Comparison of ENCODE assay signal across 13 mouse cellular contexts in the genomic region with DNA sequence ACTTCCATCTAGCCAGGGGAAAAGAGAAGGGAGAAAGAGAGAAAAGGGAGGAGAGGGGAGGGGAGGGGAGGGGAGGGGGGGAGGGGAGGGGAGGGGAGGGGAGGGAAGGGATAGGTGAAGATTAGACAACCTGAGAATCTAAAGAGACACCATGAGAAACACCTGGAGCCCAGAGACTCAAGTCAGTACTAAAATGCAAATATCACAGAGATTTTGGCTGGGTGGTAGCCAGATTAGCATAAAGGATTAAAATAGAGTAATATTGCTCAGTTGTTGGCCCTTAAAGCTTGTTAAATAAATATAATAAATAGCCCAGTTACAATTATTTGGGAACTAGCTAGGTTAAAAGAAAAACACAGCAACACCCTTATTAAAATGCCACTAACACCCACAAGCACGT. TPM values are rescaled to one million over a fixed set of nuclear protein-coding genes. Genes with fewer than 3 reads are reported as not detected.
A peak's percentile ranks its signal among the peaks of the same experiment; 100 is the strongest.
DNase-seq lines count a peak whose midpoint lies in the region; ATAC-seq and TF ChIP-seq lines count a peak whose summit lies in the region.
"Had no signal": no experiment of that assay in that cellular context is flagged by ENCODE, and none has a peak within 500 bp of the region (broad histone marks: within the 10 kb centered on the region; RNA-seq: fewer than 3 reads in every experiment).

No protein-coding gene starts in this region.

- H3K27ac ChIP-seq in heart, embryonic 16.5 days (ENCODE audit: low read length), result no peak overlapping the region
- H3K27ac ChIP-seq in heart, adult 2 months, result no peak overlapping the region
- H3K27ac ChIP-seq in lung, embryonic 16.5 days (ENCODE audit: low read length), result no peak overlapping the region
- H3K27ac ChIP-seq in embryonic facial prominence, embryonic 12.5 days, result no peak overlapping the region
- peak overlapping the region; percentile 67 for H3K27ac ChIP-seq in liver, embryonic 15.5 days (replicated peaks)
- H3K27ac ChIP-seq in cerebellum, adult 2 months (ENCODE audit: insufficient read depth, low read length), result no peak overlapping the region

- TF ChIP-seq POLR2A in heart, adult 2 months (IDR thresholded peaks at IDR 0.05; ENCODE audit: insufficient read depth, low read depth, low read length), result no peak
- TF ChIP-seq POLR2A in cerebellum, adult 2 months (IDR thresholded peaks at IDR 0.05; ENCODE audit: borderline replicate concordance, insufficient read depth, low read length), result no peak

- H3K9me3 ChIP-seq in heart, embryonic 16.5 days (replicated peaks; ENCODE audit: control insufficient read depth, low read length), result no peaks in the 10 kb centered on the region
- no peaks in the 10 kb centered on the region for H3K9me3 ChIP-seq in lung, embryonic 16.5 days (ENCODE audit: control insufficient read depth, low read length)
- no peaks in the 10 kb centered on the region for H3K9me3 ChIP-seq in embryonic facial prominence, embryonic 12.5 days
- H3K9me3 ChIP-seq in liver, embryonic 15.5 days (replicated peaks), result no peaks in the 10 kb centered on the region

- DNase-seq in heart, adult 2 months, result no peak
- no peak for DNase-seq in lung, postnatal 14 days
- DNase-seq in left cerebral cortex, adult 11 months (ENCODE audit: low spot score), result no peak
- no peak for DNase-seq in cerebellum, adult 2 months
- DNase-seq: adrenal gland, postnatal 10 days; kidney, postnatal 4 days; lung, postnatal 36 days; spleen, adult 18-20 months; thymus, adult 2 months had no signal

- H3K36me3 ChIP-seq in heart, embryonic 16.5 days (ENCODE audit: control insufficient read depth, insufficient read depth), result peaks cover 12% of the 10 kb centered on the region
- H3K36me3 ChIP-seq in heart, adult 2 months (ENCODE audit: control insufficient read depth, insufficient read depth, low read length), result no peaks in the 10 kb centered on the region
- peaks cover 16% of the 10 kb centered on the region for H3K36me3 ChIP-seq in lung, embryonic 16.5 days (ENCODE audit: control insufficient read depth, insufficient read depth, low read length)
- H3K36me3 ChIP-seq in embryonic facial prominence, embryonic 12.5 days, result peaks cover 21% of the 10 kb centered on the region
- H3K36me3 ChIP-seq in liver, embryonic 15.5 days (replicated peaks), result peaks cover 59% of the 10 kb centered on the region

- no peak for TF ChIP-seq CTCF in heart, adult 2 months (IDR thresholded peaks at IDR 0.05)
- TF ChIP-seq CTCF in cerebellum, adult 2 months (IDR thresholded peaks at IDR 0.05; ENCODE audit: borderline replicate concordance, insufficient read depth, low read depth, low read length), result no peak

- 0 out of 2 replicates have a peak overlapping the region, but pooled peaks have one; percentile 37 for H3K4me3 ChIP-seq in heart, embryonic 16.5 days (ENCODE audit: low read length)
- no peak overlapping the region for H3K4me3 ChIP-seq in heart, adult 2 months
- peak overlapping the region; percentile 38 for H3K4me3 ChIP-seq in lung, embryonic 16.5 days (ENCODE audit: low read length)
- H3K4me3 ChIP-seq in embryonic facial prominence, embryonic 12.5 days, result no peak overlapping the region
- H3K4me3 ChIP-seq in liver, embryonic 15.5 days (replicated peaks), result peak overlapping the region; percentile 99
- no peak overlapping the region for H3K4me3 ChIP-seq in cerebellum, adult 2 months (replicated peaks; ENCODE audit: insufficient read depth, low read depth, low read length)

- no peak overlapping the region for H3K9ac ChIP-seq in heart, embryonic 16.5 days (ENCODE audit: low read length)
- H3K9ac ChIP-seq in heart, adult 2 months (ENCODE audit: low read depth, low read length), result no peak overlapping the region
- no peak overlapping the region for H3K9ac ChIP-seq in lung, embryonic 16.5 days (ENCODE audit: low read length)
- no peak overlapping the region for H3K9ac ChIP-seq in embryonic facial prominence, embryonic 12.5 days
- peak overlapping the region; percentile 100 for H3K9ac ChIP-seq in liver, embryonic 15.5 days

- WGBS in heart, embryonic 16.5 days, result 79% methylated on average over 1 of the region's 1 CpGs
- WGBS in heart, adult 2 months, result 94% methylated on average over 1 of the region's 1 CpGs
- 81% methylated on average over 1 of the region's 1 CpGs for WGBS in lung, embryonic 16.5 days
- WGBS in embryonic facial prominence, embryonic 12.5 days, result 87% methylated on average over 1 of the region's 1 CpGs
- WGBS in liver, embryonic 15.5 days (ENCODE audit: insufficient replicate concordance), result 71% methylated on average over 1 of the region's 1 CpGs
- 100% methylated on average over 1 of the region's 1 CpGs for WGBS in cerebellum, adult 2 months

- peak overlapping the region; percentile 51 for H3K4me2 ChIP-seq in heart, embryonic 16.5 days (ENCODE audit: low read depth, low read length)
- peak overlapping the region; percentile 67; the same call in 1 of the 2 replicates for H3K4me2 ChIP-seq in lung, embryonic 16.5 days (ENCODE audit: low read depth, low read length)
- peak overlapping the region; percentile 68 for H3K4me2 ChIP-seq in embryonic facial prominence, embryonic 12.5 days (replicated peaks)
- H3K4me2 ChIP-seq in liver, embryonic 15.5 days, result peak overlapping the region; percentile 75

- 0 out of 2 replicates have a peak, but pooled peaks cover 3% of the 10 kb centered on the region for H3K79me2 ChIP-seq in heart, adult 2 months (replicated peaks; ENCODE audit: control insufficient read depth, insufficient read depth, low read length)

- no peak for ATAC-seq in heart, embryonic 16.5 days (replicated peaks; ENCODE audit: extremely low read depth, insufficient read depth, low FRiP score)
- ATAC-seq in lung, embryonic 16.5 days (ENCODE audit: low read depth), result no peak
- no peak for ATAC-seq in embryonic facial prominence, embryonic 12.5 days (ENCODE audit: insufficient number of reproducible peaks, insufficient read depth, low FRiP score, low TSS enrichment)
- ATAC-seq in liver, embryonic 15.5 days (ENCODE audit: insufficient read depth), result no peak

- no peaks in the 10 kb centered on the region for H3K27me3 ChIP-seq in heart, embryonic 16.5 days (ENCODE audit: control insufficient read depth, insufficient read depth, low read length)
- H3K27me3 ChIP-seq in heart, adult 2 months (ENCODE audit: control insufficient read depth, insufficient read depth, low read length), result no peaks in the 10 kb centered on the region
- H3K27me3 ChIP-seq in lung, embryonic 16.5 days (ENCODE audit: control insufficient read depth, insufficient read depth, low read depth, low read length), result no peaks in the 10 kb centered on the region
- H3K27me3 ChIP-seq in embryonic facial prominence, embryonic 12.5 days, result no peaks in the 10 kb centered on the region
- H3K27me3 ChIP-seq in liver, embryonic 15.5 days, result no peaks in the 10 kb centered on the region
- H3K27me3 ChIP-seq in cerebellum, adult 2 months (ENCODE audit: control insufficient read depth, insufficient read depth, low read length), result peaks cover 3% of the 10 kb centered on the region; the same call in 1 of the 2 replicates

- no peak for TF ChIP-seq EP300 in heart, adult 2 months (IDR thresholded peaks at IDR 0.05; ENCODE audit: insufficient read depth, low read depth, low read length)

- H3K4me1 ChIP-seq in heart, embryonic 16.5 days (ENCODE audit: control insufficient read depth, insufficient read depth, low read length), result peaks cover 12% of the 10 kb centered on the region
- no peaks in the 10 kb centered on the region for H3K4me1 ChIP-seq in heart, adult 2 months (ENCODE audit: control insufficient read depth, insufficient read depth, low read length)
- H3K4me1 ChIP-seq in lung, embryonic 16.5 days (replicated peaks; ENCODE audit: control insufficient read depth, insufficient read depth, low read length), result peaks cover 25% of the 10 kb centered on the region
- peaks cover 19% of the 10 kb centered on the region for H3K4me1 ChIP-seq in embryonic facial prominence, embryonic 12.5 days
- peaks cover 37% of the 10 kb centered on the region for H3K4me1 ChIP-seq in liver, embryonic 15.5 days (replicated peaks)
- H3K4me1 ChIP-seq in cerebellum, adult 2 months (ENCODE audit: control insufficient read depth, insufficient read depth, low read length), result no peaks in the 10 kb centered on the region

- intact Hi-C loops in heart, adult 2 months (cut with DNase I), result no loop called here

RNA-seq across cellular contexts. Expression of a gene that starts 3.6 kb away (rescaled TPM):
- polyA plus RNA-seq in heart, embryonic 16.5 days (2015; fragmentation: Nextera tagmentation; extraction: Ambion mirVana), result 25.1 TPM in 2 replicates
- 1 to 10 TPM in 1 of 2 experiments, under 1 TPM in 1; 0.97 to 1.9 TPM for total RNA-seq in heart, adult 2 months (2021)
- 0.16 and 0.29 TPM in 2 replicates for polyA plus RNA-seq in heart, adult 2 months (2012; rRNA removed)
- polyA plus RNA-seq in lung, embryonic 16.5 days (2015; fragmentation: Nextera tagmentation; extraction: Ambion mirVana), result 43.7 and 44.3 TPM in 2 replicates
- polyA plus RNA-seq in embryonic facial prominence, embryonic 12.5 days (2016; fragmentation: Nextera tagmentation; extraction: Ambion mirVana), result 47.3 and 50.5 TPM in 2 replicates
- polyA plus RNA-seq in liver, embryonic 15.5 days (2015; fragmentation: Nextera tagmentation; extraction: Ambion mirVana), result 99.4 and 99.7 TPM in 2 replicates
- 0.10 TPM in 2 replicates for polyA plus RNA-seq in cerebellum, adult 2 months (2012; rRNA removed)

Comparison
In these comparisons a context has a peak if more than half of its experiments do, and no peak if none do; other contexts are left out.
1. H3K4me3 ChIP-seq: peak in heart, embryonic 16.5 days (single experiment), lung, embryonic 16.5 days (single experiment) and liver, embryonic 15.5 days (single experiment); none in heart, adult 2 months (single experiment), embryonic facial prominence, embryonic 12.5 days (single experiment) and cerebellum, adult 2 months (single experiment).
2. RNA of a gene that starts 3.6 kb away (polyA plus RNA-seq): 99.4 to 99.7 TPM in liver, embryonic 15.5 days, 47.3 to 50.5 TPM in embryonic facial prominence, embryonic 12.5 days, 43.7 to 44.3 TPM in lung, embryonic 16.5 days and 25.1 TPM in heart, embryonic 16.5 days; 0.16 to 0.29 TPM in heart, adult 2 months and 0.10 TPM in cerebellum, adult 2 months; every median in the first group is over 10 times any median in the second.
3. Peak in every context shown above with its lines, with median percentiles within 50 percentile points of each other: H3K4me2 ChIP-seq.